Mouse (Mus musculus): ENCODE results near the gene Ptger3. TPM values are rescaled to one million over a fixed set of nuclear protein-coding genes. Genes with fewer than 3 reads are reported as not detected.

Ptger3 gene
- 1 to 10 TPM; 1.9 to 2.3 TPM for total RNA-seq (2021)
- long read RNA-seq, partial matches to known transcripts, result 0 of 2 reads
- long read RNA-seq, other reads (novel, unspliced or antisense), result 0 of 2 reads

DNA sequence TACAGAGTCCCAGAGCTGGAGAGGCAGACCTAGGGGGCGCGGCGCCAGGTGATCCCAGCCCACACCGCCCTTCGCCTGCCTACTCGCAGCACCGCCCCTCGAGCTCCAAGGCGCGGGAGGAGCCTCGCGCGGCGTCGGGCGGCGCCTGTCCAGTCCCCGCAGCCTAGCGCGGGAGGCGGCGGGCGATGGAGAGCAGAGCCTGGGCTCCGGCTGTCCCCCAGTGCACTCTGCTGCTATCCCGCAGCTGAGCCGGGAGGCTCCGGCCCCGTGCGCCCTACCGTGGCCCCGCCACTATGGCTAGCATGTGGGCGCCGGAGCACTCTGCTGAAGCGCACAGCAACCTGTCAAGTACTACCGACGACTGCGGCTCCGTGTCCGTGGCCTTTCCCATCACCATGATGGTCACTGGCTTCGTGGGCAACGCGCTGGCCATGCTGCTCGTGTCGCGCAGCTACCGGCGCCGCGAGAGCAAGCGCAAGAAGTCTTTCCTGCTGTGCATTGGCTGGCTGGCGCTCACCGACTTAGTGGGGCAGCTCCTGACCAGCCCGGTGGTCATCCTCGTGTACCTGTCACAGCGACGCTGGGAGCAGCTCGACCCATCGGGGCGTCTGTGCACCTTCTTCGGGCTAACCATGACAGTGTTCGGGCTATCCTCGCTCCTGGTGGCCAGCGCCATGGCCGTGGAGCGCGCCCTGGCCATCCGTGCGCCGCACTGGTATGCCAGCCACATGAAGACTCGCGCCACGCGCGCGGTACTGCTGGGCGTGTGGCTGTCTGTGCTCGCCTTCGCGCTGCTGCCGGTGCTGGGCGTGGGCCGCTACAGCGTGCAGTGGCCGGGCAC, at the start of gene Ptger3:
Gene Ptger3 (plus strand): TSS at position 168 of the 841 bp plus-strand sequence.
- DNase-seq (ENCODE audit: low spot score in 2 of 2), result peak in 1 of 2 experiments; percentile 16

DNA sequence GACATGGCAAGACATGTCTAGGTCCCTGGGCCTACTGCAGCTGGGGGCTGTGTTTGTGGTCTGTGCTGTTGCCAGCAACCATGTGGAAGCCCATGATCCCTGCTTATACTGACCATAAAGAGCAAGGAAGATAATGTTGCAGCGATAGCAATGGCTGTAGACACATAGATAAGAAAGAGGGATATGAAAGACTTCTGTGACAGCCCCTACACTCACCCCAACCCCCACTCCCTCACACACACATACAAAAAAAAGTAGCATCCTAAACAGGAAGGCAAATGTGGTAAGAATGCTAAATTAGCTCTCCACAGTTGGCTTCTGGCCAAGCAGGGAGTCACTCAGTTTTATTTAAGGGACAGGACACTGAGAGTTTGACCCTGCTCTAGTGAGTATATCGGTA, 48.7 kb upstream of the Ptger3 start:
- no peak for DNase-seq (ENCODE audit: low spot score in 2 of 2)

DNA sequence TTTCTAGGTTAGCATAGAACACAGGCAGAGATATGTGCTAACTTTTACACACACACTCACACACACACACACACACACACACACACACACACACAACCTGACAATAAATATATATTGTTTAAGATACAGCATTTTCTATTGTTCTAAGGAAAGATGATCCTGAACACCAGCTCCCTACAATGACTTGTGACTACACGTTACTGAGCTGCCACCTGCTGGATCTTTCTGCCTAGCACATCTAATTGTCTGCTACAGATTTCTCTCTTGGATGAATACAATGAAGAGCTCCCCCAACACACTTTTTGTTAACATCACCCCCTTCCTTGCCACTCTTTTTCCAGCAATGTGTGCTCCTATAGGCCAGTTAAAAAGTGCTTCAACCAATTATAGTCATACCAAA, 46.3 kb upstream of the Ptger3 start:
- peak; percentile 36 to 84 for DNase-seq (ENCODE audit: low spot score in 2 of 2)

DNA sequence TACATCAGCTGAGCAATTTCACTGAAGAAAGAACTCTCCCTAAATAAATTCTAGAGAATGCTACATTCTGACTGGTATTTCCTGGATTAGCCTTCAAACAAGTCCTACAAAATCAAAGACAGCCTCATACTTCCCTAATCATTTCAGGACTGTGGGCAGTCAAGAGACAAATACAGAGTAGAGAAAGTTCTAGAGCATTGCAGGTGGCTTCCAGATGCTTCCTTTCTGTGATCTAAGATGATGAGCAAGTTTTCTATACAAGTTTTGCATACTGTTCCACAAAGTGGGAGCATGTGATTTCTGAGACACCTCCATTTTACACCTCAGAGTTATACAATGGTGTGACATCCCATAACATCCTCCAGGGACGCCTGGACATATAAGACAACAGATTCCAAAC, 42.9 kb upstream of the Ptger3 start:
- no peak for DNase-seq (ENCODE audit: low spot score in 2 of 2)

DNA sequence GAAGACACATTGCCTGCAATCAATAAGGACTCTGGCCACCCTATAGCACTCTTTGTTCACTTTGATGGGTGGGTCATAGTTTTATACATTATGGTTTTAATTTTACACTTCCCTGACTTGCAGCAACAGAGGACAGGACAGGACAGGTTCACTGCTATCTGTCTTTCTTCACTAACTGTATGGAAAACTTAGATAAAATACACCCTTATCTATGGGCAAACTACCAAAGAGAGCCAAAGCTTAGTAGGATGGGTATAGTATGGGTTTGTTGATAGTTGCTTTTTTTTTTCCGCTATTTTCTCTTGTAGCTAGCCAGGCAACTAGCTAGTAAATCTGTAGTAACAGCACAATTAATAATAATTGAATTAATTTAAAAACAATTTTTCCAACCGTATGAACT, 35.1 kb upstream of the Ptger3 start:
- DNase-seq (ENCODE audit: low spot score in 2 of 2), result no peak

DNA sequence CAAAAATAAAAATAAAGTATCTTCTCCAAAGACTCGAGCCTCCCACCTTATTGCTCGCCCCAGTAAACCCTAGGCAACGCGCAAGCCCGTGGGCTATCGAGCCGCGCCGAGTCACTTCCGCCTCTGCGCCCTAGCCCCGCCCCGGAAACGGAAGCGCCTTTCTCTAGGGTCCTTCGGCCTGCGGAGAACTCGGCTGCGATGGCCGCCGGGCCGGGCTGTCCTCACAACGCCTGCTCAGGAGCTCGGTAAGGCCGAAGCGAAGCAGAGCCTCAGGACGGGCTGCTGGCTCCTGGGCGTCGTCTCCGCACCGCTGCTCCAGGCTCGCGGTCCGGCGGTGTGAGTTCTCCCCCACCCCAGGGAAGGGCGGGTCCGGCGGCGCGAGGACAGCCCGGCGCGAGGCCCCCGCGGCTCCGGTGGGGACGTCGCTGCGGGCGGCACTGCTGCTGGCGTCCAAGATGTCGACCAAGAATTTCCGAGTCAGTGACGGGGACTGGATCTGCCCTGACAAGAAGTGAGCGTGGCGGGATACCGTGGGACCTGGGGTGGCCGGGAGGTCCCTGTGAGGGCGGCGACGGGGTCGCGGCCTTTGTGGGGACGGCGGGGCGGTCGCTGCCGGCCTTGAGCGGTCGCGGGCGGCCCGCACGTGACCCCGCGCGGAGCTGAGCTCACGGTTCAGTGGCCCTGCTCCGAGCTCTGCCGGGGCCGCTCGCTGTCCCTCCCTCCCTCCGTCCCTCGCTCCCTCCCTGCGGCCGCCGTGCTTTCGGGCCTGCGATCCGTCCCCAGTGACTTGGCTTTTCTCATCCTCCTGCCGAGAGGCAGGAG, 32.5 kb upstream of the Ptger3 start, which contains the start of gene Zranb2:
Gene Zranb2 (plus strand): TSS at position 197 of the 822 bp plus-strand sequence.
- peak; percentile 90 to 96 for DNase-seq (ENCODE audit: low spot score in 2 of 2)

DNA sequence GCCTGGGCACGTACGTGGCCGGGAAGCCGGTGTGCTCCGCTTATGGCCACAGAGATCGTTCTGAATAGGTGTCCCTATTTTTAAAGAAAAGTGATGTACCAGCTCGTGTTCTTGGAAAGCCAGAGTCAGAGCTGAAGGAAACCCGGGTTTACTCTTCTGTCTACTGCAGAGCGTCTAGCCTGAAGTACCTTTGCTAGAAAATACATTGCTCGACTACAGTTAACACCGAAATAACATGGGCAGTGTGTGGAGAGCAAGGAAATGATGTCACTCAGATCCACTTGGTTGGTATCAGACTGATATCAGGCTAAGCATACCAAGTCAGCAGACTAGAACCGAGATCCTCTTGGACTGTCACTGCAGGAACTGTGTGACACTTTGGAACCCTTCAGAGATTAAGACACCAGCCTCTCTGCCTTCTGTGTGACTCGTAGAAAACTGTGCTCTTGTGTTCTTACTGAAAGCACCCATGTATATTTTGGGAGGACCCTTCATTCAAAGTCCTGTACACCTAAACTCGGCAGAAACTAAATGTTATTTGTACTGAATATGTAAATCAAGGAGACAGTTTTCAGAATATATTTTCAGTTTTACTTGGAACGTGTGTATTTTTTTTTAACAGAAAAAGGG, 31.8 kb upstream of the Ptger3 start:
- peak in 1 of 2 experiments; percentile 14 for DNase-seq (ENCODE audit: low spot score in 2 of 2)

DNA sequence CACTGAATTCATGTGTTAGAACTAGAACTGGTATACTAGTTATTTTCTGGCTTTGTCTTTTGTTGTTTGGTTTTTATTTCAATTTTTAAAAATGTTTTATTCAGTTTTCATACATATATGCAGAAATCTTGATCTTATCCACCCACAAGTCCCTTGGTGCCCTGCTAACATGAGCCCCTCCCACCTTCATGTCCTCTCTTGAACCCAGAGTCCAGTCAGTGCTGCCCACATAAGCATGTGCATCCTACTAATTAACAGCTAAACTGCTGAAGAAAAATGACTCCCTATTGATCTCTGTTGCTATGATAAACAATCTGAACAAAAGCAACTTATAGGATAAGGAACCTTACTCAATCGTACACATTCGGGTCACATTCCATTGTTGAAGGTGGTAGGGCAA, 17.4 kb upstream of the Ptger3 start:
- no peak for DNase-seq (ENCODE audit: low spot score in 2 of 2)

DNA sequence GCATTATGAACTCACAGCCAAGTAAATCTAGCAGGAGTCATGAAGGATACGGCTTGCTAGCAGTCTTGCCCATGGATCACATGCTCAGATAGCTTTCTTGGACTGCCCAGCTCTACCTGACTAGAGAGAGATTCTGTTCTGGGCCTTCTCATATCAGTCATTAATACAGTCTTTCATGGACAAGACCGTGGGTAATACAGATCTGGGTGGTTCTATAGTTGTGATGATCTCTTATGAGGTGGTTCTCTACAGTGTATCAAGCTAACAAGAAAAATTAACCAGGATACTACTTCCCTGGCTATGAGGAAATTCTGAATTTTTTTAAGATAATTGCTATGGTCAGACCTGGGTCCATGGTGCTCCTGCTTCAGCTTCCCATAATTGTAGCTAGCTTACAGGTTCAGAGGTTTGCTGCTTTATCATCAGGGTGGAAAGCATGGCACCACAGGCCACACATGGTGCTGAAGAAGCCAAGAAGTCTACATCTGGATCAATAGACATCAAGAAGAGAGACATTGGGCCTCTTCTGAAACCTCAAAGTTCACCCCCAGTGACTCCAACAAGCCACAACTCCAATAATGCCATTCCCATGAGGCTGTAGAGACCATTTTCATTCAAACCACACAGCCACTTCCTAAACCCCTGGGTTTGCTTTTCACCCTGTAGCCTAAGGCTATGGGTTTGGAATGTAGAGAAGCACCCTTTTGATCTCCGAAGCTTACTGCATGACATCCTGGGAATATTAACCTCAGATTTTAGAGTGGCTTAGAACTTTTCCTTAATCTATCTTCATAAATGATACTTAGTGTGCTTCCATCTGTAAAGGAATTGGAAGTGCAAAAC, 16.7 kb upstream of the Ptger3 start:
- DNase-seq (ENCODE audit: low spot score in 2 of 2), result no peak

DNA sequence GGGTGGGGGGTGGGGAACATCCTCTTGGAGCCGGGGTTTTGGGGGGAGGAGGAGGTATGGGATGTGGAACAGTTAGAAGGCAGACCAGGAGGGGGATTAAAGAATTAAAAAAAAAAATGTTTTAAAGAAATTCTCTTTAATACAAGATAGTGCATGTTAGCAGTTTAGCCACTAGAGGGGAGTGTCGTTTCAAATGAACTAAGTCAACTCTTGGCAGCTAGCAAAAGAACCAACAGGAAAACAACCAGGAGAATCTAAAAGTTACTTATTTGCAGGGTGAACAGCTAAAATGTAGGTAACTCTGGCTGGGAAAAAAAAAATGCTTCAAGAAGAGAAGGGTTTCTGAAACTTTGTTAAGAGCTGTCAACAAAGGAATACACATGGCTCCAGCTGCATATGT, 1.5 kb upstream of the Ptger3 start:
- peak in 1 of 2 experiments; percentile 53 for DNase-seq (ENCODE audit: low spot score in 2 of 2)

DNA sequence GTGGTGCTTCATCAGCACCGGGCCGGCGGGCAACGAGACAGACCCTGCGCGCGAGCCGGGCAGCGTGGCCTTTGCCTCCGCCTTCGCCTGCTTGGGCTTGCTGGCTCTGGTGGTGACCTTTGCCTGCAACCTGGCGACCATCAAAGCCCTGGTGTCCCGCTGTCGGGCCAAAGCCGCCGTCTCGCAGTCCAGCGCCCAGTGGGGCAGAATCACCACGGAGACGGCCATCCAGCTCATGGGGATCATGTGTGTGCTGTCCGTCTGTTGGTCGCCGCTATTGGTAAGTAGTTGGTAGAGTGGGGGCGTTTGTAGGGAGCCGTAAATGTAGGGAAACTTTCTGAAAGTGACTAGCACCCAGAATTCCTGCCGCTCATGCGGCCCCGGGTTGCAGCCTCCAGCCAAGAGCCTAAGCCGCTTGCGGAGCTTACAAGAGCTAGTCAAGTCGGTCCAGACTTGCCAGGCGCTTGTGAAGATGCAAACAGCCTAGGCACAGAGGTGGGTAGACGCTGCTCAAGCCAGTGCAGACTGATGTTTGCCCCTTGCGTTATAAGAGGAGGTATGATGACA, 957 bp downstream of the Ptger3 start:
- peak in 1 of 2 experiments; percentile 8 for DNase-seq (ENCODE audit: low spot score in 2 of 2)

DNA sequence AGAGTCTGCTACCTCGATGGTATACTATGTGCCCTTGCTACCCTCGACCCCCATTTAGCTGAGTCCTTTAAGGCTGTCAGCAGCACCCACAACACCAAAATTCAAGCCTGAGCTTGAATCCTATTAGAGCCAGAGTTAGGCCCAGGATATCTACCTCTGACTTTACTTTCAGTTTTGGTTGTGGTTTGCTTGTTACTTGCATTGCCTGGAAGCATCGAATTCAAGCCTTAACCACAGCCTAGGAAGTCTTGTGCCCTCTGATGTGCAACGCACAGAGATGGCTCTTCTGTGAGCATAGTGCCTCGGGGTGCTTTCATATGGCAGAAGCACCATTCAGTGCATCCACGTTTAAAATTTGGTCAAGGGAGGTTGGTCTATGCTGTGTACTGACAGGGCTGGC, 5.3 kb downstream of the Ptger3 start:
- no peak for DNase-seq (ENCODE audit: low spot score in 2 of 2)

DNA sequence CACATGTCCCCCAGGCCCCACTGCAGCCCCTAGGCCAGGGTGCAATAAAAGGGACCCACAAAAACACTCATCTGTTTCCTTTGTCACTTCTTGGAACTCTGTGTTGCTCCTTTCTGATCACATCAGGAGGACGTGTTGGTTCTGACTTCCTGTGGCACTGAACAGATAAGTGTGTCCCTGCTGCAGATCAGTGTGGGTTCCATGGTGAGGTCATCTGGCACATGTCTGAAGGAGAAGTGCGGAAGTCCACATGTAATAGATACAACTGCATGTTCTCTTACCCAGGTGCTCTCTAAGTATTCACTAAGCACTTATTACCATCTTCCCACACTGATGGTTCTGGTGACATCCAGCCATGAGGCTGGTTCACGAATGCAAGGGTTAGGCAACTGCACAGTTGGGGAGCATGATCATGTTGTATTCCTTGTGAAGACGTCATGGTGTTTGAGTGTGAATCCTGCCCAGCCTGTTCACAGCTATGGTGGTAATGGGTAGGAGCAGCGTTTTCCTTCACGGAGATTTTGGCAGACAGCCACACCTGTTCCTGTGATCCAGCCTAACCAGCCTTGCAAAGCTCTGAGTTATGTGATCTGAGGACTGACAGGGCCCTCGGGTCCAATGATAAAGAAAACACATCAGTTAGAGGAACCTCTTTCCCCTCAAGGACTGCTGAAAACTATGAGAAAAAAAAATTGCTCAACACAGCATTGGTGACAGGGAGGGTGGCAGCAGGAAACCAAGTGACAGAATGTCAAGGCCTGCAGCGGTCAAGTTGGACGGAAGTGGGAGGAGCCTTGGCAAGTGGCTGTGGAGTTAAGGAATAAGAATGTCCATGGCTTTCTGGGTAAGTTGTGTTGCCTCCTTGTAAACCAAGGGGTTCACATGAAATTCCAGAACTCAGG, 9.0 kb downstream of the Ptger3 start:
- no peak for DNase-seq (ENCODE audit: low spot score in 2 of 2)

DNA sequence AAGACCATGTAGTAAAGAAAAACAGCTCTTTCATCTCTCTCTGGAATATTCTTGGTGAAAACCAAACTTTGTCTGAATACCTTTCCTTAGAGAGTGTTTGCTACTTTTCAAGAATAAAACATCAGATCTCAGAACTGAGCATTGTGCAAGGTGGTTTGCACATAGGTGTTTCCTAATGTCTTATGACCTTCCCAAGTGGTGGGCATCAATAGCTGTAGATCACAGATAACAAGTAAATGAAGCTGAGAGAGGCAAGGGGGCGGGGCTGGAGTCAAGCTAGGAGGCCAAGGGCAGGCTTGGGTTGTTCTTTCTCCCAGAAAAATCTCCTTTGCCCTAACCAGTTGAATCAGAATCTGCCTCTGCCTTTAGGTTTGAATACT, 9.6 kb downstream of the Ptger3 start:
- no peak for DNase-seq (ENCODE audit: low spot score in 2 of 2)

DNA sequence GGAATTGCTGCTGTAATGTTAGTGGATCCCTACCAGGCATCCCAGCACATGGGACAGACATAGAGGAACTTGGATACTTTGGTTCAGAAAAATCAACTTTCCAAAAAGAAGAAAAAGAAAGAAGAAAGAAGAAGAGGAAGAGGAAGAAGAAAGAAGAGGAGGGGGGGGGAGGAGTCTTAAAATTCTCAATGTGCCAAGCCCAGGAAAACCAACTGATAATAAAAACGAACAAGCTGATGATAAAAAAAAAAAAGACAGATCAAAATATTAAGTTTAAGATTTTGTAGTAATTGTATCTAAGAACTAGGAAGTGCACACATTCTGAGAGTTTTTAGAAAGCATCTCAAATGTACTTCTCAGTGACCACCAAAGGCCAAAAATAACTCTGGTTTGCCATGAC, 10.2 kb downstream of the Ptger3 start:
- no peak for DNase-seq (ENCODE audit: low spot score in 2 of 2)

DNA sequence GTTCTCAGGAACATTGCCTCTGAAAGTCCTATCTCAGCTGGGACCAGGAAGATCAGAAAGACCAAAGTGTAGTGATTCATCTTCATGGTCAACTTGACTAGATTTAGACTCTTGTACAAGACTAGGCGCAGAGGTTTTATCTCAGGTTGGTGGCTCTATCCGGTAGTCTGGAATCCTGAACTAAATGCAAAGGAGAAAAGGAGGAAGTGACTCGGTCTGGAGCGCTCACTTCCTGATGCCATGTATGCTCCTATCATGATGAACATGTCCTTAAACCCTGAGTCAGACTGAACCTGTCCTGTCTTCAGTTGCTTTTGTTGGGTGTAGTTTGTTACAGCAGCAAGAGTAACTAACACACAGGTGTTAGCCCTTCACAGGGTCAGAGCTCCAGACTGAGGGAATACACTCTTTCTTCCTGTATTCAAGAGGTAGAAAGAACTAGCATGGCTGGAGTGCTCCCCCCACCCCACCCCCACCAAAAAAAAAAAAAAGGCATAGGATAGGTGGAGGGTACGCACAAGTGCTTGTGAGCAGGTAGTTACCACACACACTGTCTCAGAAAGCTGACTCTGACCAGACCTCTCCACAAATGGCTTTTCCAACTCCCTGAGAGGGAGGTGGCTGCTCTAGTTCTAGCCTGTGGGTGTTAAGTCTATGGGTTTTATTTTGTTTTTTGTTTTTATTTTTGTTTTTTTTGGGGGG, 11.9 kb downstream of the Ptger3 start:
- no peak for DNase-seq (ENCODE audit: low spot score in 2 of 2)

DNA sequence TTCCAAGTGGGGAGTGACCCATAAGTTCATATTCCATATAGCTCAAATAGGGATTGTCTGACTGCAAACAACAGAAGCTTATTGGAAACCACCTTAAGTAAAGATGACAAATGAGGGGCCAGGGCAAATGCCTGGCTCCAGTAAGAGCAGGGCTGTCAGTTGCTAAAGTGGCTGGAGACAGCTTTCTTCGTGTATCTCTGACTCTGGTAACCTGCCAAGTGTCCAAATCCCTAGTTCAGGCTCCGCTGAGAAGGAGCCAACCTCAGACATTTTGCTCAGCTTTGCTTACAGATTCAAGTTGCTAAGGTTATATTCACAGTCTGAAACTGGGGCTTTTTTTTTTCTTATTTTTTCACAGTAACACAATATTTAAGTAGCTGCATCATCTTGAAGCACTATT, 12.7 kb downstream of the Ptger3 start:
- DNase-seq (ENCODE audit: low spot score in 2 of 2), result no peak

DNA sequence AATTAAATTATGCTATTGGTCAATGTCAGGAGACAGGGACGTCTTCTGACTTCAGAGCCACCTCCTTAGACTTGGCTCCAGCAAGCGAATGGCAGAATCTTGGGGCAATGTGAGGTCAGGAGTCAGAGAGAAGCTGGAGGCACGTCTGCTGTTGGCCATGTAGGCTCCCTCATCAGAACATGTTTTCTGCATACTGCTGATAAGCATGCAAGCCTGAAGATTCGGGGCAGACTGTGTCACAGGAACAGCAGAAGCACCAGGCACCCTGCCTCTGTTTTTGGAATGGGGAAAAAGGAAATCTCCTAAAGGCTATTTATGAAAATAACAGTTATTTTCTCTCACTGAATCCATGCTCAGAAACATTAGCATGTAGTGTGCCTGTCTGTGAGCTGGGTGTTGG, 13.6 kb downstream of the Ptger3 start:
- DNase-seq (ENCODE audit: low spot score in 2 of 2), result no peak

DNA sequence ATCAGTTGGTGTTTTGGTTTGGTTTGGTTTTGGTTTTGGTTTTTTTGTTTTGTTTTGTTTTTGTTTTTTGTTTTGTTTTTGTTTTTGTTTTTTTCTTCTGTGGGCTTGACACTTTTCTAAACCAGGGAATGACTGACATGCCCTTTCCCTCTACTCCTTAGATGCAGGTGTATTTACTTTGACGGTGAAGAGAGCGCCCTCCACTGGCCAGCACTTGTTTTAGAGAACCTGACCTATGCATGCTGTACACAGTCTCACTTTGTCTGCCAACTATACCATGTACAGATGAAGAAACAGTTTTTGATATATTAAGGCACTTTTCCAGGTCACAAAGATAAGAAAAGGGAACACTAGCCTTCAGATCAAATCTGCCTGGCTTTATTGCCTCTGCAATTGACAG, 15.1 kb downstream of the Ptger3 start:
- no peak for DNase-seq (ENCODE audit: low spot score in 2 of 2)

Measured in layer of hippocampus, adult 18-20 months (tissue).